Mouse (Mus musculus) hindbrain, embryonic 11.5 days (tissue): Measurements from ENCODE around the gene Chrna1. TPM values are rescaled to one million over a fixed set of nuclear protein-coding genes. Genes with fewer than 3 reads are reported as not detected.

Experiments used
- ATAC-seq: fragments of 200-750 bp; cut with Nextera tagmentation; 2 replicates; pipeline ENCODE4 v1.8.0; 2017; ENCODE audit warnings: mild to moderate bottlenecking, moderate TSS enrichment, moderate library complexity; ENCODE audit not compliant: low FRiP score
- DNase-seq: peaks from one replicate; pipeline ENCODE4 v3.0.0-alpha.2; 2015; ENCODE audit warnings: low spot score
- H3K27ac ChIP-seq: fragments of 300-500 bp; sonication (generic); 2 replicates; pipeline ENCODE4 v1.5.1; 2014; ENCODE audit warnings: mild to moderate bottlenecking, low read depth, low read length
- H3K27me3 ChIP-seq: fragments of 300-500 bp; sonication (generic); 2 replicates; pipeline ENCODE4 v1.6.1; 2014; ENCODE audit warnings: mild to moderate bottlenecking, low read length, moderate library complexity, mixed read lengths; ENCODE audit not compliant: control insufficient read depth, insufficient read depth
- H3K36me3 ChIP-seq: fragments of 300-500 bp; sonication (generic); 2 replicates; pipeline ENCODE4 v1.6.1; 2014; ENCODE audit warnings: mild to moderate bottlenecking, low read length, moderate library complexity, mixed read lengths; ENCODE audit not compliant: control insufficient read depth, insufficient read depth
- H3K4me1 ChIP-seq: fragments of 300-500 bp; sonication (generic); replicated peaks from 2 replicates; pipeline ENCODE4 v1.6.1; 2014; ENCODE audit warnings: low read length, mixed read lengths; ENCODE audit not compliant: control insufficient read depth, insufficient read depth
- H3K4me2 ChIP-seq: fragments of 300-500 bp; sonication (generic); replicated peaks from 2 replicates; pipeline ENCODE4 v1.6.1; 2014; ENCODE audit warnings: mild to moderate bottlenecking, low read depth, low read length
- H3K4me3 ChIP-seq: fragments of 300-500 bp; sonication (generic); 2 replicates; pipeline ENCODE4 v1.5.1; 2014; ENCODE audit warnings: low read depth, low read length
- H3K9ac ChIP-seq: fragments of 300-500 bp; sonication (generic); 2 replicates; pipeline ENCODE4 v1.6.1; 2014; ENCODE audit warnings: low read depth, low read length
- H3K9me3 ChIP-seq: fragments of 300-500 bp; sonication (generic); 2 replicates; pipeline ENCODE4 v1.6.1; 2016; ENCODE audit warnings: low read length; ENCODE audit not compliant: control insufficient read depth
- WGBS: fragments of 180-500 bp; shearing (Covaris S2); extraction: QIAGEN DNeasy Blood & Tissue Kit; methylation state at CpG from one replicate; pipeline ENCODE4 v1.1.7; 2014; 5-methylcytosine and 5-hydroxymethylcytosine counted together
- polyA plus RNA-seq: library from polyadenylated mRNA; unstranded; fragments of >200 nt; fragmentation: Nextera tagmentation; extraction: Ambion mirVana; gene quantifications from 2 replicates; pipeline ENCODE4 v1.2.1, GENCODE M21; 2014

The Chrna1 gene
- polyA plus RNA-seq, 1 experiment from 2014 or later: 0.51 TPM

GRCm38 (mm10) chr2:73586392-73587108 lies 6.4 kb upstream of the Chrna1 start:
- H3K9me3 ChIP-seq: no peaks in the 10 kb centered on the region
- H3K27me3 ChIP-seq: no peaks in the 10 kb centered on the region
- 47% methylated on average over 10 of the region's 10 CpGs for WGBS
- ATAC-seq (no peak), DNase-seq (no peak)
- no peak overlapping the region for H3K4me2 ChIP-seq
- no peaks in the 10 kb centered on the region for H3K4me1 ChIP-seq
- H3K9ac ChIP-seq: no peak overlapping the region
- H3K4me3 ChIP-seq: no peak overlapping the region
- no peaks in the 10 kb centered on the region for H3K36me3 ChIP-seq
- no peak overlapping the region for H3K27ac ChIP-seq

GRCm38 (mm10) chr2:73585347-73585831 lies 5.3 kb upstream of the Chrna1 start:
- Histone ChIP-seq H3K4me1 (no peaks in the 10 kb centered on the region), H3K9me3 (no peaks in the 10 kb centered on the region), H3K4me2 (peak overlapping the region; percentile 63), H3K9ac (peak overlapping the region; percentile 27; the same call in 1 of the 2 replicates), H3K4me3 (peak overlapping the region; percentile 34), H3K27me3 (no peaks in the 10 kb centered on the region), H3K36me3 (no peaks in the 10 kb centered on the region), H3K27ac (no peak overlapping the region)
- ATAC-seq (no peak), DNase-seq (peak; percentile 39)
- WGBS: 15% methylated on average over 12 of the region's 12 CpGs

GRCm38 (mm10) chr2:73584645-73585346 lies 4.7 kb upstream of the Chrna1 start:
- ATAC-seq (peak; percentile 76; the same call in 1 of the 2 replicates), DNase-seq (peak; percentile 87)
- WGBS: 4% methylated on average over 16 of the region's 18 CpGs
- Histone ChIP-seq H3K9me3 (no peaks in the 10 kb centered on the region), H3K4me3 (peak overlapping the region; percentile 34), H3K27me3 (no peaks in the 10 kb centered on the region), H3K9ac (peak overlapping the region; percentile 27; the same call in 1 of the 2 replicates), H3K36me3 (no peaks in the 10 kb centered on the region), H3K4me2 (peak overlapping the region; percentile 63), H3K4me1 (no peaks in the 10 kb centered on the region), H3K27ac (no peak overlapping the region)

GRCm38 (mm10) chr2:73580720-73581119 lies 582 bp upstream of the Chrna1 start:
- Histone ChIP-seq H3K4me3 (no peak overlapping the region), H3K36me3 (no peaks in the 10 kb centered on the region), H3K27me3 (no peaks in the 10 kb centered on the region; the same call in 1 of the 2 replicates), H3K9me3 (no peaks in the 10 kb centered on the region), H3K4me1 (no peaks in the 10 kb centered on the region), H3K4me2 (no peak overlapping the region), H3K27ac (no peak overlapping the region), H3K9ac (no peak overlapping the region)
- DNase-seq (no peak), ATAC-seq (no peak)
- 92% methylated on average over 5 of the region's 5 CpGs for WGBS

GRCm38 (mm10) chr2:73579168-73579567 lies 970 bp downstream of the Chrna1 start:
- H3K4me1 ChIP-seq: no peaks in the 10 kb centered on the region
- H3K9me3 ChIP-seq: no peaks in the 10 kb centered on the region
- H3K4me3 ChIP-seq: no peak overlapping the region
- DNase-seq (no peak), ATAC-seq (no peak)
- H3K9ac ChIP-seq: no peak overlapping the region
- no peak overlapping the region for H3K27ac ChIP-seq
- H3K27me3 ChIP-seq: no peaks in the 10 kb centered on the region; the same call in 1 of the 2 replicates
- WGBS: 59% methylated on average over 5 of the region's 5 CpGs
- no peak overlapping the region for H3K4me2 ChIP-seq
- H3K36me3 ChIP-seq: no peaks in the 10 kb centered on the region

GRCm38 (mm10) chr2:73574418-73574817 lies 5.7 kb downstream of the Chrna1 start:
- no peaks in the 10 kb centered on the region; the same call in 1 of the 2 replicates for H3K27me3 ChIP-seq
- WGBS: 82% methylated on average over 6 of the region's 6 CpGs
- ATAC-seq (no peak), DNase-seq (no peak)
- no peak overlapping the region for H3K4me3 ChIP-seq
- no peak overlapping the region for H3K4me2 ChIP-seq
- H3K27ac ChIP-seq: no peak overlapping the region
- no peak overlapping the region for H3K9ac ChIP-seq
- no peaks in the 10 kb centered on the region for H3K36me3 ChIP-seq
- H3K9me3 ChIP-seq: no peaks in the 10 kb centered on the region
- H3K4me1 ChIP-seq: no peaks in the 10 kb centered on the region

- Histone ChIP-seq H3K4me3 (no peak overlapping the region), H3K36me3 (no peaks in the 10 kb centered on the region), H3K4me1 (no peaks in the 10 kb centered on the region), H3K27ac (no peak overlapping the region), H3K9ac (no peak overlapping the region), H3K9me3 (no peaks in the 10 kb centered on the region), H3K4me2 (no peak overlapping the region), H3K27me3 (no peaks in the 10 kb centered on the region; the same call in 1 of the 2 replicates)
- WGBS: 88% methylated on average over 4 of the region's 4 CpGs
- DNase-seq (no peak), ATAC-seq (no peak)
Observed at GRCm38 (mm10) chr2:73573556-73573955, 6.6 kb downstream of the Chrna1 start.

- WGBS: 22% methylated on average over 23 of the region's 23 CpGs
- Histone ChIP-seq H3K27ac (0 out of 2 replicates have a peak overlapping the region, but pooled peaks have one; percentile 51), H3K9ac (no peak overlapping the region), H3K9me3 (no peaks in the 10 kb centered on the region), H3K4me2 (peak overlapping the region; percentile 38), H3K27me3 (no peaks in the 10 kb centered on the region), H3K4me3 (peak overlapping the region; percentile 25), H3K36me3 (no peaks in the 10 kb centered on the region), H3K4me1 (no peaks in the 10 kb centered on the region)
- peak; percentile 89 for DNase-seq
- peak; percentile 93 for ATAC-seq
Observed at GRCm38 (mm10) chr2:73572539-73573372, 7.4 kb downstream of the Chrna1 start.
